Mouse (Mus musculus) adrenal gland, postnatal 14 days (tissue): ENCODE results near the gene Ftsj1. TPM values are rescaled to one million over a fixed set of nuclear protein-coding genes. Genes with fewer than 3 reads are reported as not detected.

ENCODE experiments used
- DNase-seq: peaks from one replicate; pipeline ENCODE4 v3.0.0; 2021; ENCODE audit warnings: mixed read lengths
- total RNA-seq: library from RNA; stranded (reverse); gene quantifications from 2 replicates; pipeline ENCODE4 v1.2.3, GENCODE M21; 2021

The Ftsj1 gene
- total RNA-seq, 1 experiment from 2014 or later, result 24.7 TPM

DNA sequence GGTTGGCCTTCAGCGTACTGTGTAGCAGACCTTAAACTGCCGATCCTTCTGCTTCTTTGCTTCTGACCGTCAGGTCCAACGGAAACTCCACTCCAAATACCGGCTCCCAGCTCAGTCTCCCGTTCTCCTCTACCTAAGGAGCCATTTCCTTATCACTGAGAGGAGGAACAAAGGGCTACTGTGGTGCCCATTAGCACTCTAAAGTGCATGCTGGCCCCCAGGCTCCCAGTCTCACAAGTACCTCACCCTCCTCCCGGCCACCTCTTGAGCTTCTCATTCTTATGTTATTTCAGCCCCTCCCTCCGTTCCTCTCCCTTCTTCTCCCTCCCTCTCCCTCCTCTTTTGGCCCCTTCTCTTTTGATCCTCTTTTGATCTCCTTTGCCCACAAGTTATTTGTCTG lies 32.6 kb downstream of the Ftsj1 start:
- no peak for DNase-seq

DNA sequence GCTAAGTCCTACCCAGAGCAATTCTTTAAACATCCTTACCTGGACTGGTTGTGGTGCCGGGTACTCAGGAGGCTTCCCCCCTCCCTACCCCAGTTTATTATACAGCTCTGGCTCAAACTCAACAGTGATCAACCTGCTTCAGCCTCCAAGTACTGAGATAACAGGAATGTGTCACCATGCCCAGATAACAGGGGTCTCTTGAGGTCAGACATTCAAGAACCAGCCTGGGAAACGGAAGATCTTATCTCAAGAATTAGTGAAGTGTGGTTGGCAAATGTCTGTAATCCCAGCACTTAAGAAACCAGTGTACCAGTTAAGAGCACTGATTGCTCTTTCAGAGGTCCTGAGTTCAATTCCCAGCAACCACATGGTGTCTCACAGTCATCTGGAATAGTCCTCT lies 34.1 kb downstream of the Ftsj1 start:
- DNase-seq, result no peak

DNA sequence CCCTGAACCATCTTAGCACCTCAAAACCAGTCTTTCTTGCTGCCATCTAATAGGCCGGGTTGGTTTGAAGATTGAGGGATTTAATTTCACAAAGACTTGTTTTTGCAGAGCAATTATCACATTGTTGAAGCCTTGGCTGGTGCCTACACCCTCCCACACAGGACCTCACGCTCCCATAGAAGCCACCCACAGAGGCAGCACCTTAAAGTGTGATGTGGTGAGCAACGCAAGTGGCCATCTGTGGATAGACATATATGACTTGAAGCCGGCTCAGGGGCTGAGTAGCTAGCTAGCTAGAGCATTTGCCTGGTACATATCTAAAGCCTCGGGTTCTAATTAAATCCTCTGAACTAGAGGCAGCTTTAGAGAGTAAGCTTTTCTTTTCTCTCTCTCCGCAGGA lies 34.8 kb downstream of the Ftsj1 start:
- no peak for DNase-seq

DNA sequence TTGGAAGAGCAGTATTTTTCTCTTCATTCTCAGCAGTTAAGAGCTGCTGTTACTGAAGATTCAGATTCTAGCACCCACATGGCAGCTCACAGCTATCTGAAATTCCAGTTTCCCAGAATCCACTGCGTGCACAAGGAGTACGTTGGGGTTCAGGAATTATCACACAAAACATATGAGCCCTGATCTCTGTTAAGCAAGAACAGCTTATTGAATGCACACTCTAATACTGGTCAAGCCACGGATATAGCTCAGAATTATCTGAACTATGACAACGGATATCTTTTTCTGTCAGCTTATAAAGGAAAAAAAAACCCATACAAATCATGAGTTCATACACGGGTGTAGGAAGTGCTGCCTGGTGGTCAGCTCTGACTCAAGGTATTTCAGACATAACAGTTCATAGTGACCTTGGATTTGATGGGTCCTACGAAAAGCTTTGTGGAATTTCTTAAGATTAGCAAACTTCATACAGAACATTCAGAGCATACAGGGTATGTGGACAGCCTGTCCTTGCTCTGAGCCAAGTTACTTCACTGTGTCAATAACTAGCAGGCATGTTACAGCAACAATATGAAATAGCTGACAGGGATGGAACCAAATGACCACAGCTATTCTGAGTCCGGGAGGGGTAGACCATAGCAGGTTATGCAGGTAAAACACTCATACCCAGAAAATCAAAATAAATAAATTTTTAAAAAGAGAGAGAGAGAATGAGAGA lies 40.6 kb downstream of the Ftsj1 start:
- no peak for DNase-seq

DNA sequence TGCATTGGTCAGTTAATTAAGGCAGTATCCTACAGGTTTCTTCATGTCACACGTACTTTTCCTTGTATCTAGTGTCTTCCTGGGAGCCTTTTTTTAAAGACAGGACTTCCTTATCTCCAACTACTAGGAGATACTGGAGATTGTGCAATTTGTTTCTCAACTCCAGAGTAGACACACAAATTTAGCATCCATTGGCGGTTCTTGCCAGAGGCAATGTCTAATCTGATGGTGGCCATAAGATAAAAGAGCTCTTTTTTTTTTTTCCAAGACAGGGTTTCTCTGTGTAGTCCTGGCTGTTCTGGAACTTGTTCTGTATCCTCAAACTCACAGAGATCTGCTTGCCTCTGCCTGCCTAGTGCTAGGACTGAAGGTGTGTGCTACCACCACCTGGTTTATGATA lies 42.5 kb downstream of the Ftsj1 start:
- no peak for DNase-seq

DNA sequence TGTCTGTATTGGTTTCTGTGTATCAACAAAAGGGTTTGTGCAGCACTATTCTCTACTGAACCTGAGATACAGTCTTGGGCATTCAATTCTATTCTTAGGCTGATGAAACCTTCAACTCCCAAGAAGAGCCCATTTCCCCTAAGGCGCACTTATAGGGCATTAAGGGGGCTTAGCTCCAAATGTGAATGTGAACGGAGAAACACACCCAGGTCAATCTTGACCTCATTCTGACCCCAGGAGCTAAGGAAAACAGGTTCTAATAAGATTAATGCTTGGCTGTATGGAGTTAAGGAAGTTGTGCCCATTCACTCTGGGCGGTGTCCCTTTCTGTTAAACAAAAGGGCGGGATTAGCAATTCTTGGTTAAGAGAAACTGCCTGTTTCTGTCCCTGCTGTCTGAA lies 45.0 kb downstream of the Ftsj1 start:
- DNase-seq, result no peak

DNA sequence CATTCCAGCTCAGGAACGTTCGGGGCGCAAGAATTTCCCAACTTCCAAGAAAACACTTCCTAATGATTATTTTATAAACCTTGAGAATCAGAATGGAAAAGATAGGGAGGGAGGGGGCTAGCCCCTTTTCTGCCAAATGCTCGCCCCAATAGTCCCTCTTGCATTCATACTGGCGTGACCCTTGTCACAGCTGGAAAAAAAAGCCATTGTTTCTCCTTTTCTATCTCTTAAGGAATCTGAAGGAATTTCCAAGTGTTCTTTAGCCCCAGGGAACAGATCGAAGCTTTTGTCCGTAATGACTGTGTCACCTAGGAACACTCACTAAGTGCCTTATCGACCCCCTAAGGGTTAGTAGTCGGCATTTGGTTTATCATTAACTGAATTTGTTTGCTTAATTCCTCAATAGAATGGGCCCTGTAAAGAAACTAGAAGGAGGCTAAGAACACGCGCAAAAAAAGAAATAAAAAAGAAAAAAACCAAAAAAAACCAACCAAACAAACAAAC lies 45.5 kb downstream of the Ftsj1 start:
- DNase-seq, result no peak

DNA sequence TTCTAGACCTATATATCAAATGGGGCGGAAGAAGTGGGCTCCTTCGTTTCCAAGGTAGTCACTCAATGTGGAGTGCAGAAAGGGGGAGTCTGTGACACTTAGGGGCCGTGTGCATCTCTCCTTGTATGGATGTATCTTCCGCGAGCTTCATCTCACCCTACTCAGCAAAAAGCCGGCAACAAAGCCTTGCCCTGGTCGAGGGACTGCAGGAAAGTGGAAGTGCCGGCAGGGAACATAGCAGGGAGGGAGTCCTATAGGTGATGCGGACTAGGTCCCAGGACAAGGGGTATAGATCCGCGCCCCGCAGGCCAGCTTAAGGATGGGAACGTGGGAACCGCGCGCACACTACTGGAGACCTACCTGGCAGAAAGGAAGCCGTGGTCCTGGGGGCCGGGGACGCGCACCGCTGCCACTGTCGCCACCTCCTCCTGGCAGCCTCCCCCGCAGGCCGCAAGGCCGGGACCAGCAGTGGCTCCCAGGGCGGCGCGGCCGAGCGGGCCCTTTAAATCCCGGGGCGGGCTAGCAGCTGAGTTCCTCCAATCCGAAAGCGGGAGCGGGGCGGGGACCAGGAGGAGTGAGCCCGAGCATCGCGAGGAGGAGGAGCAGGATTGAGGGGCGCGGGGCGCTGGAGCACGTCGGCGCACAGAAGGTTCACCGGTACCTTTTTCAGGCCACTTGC lies 46.1 kb downstream of the Ftsj1 start, which contains the start of gene Porcn:
Porcn (minus strand) TSS at position 511 of the 679 bp plus-strand sequence.
- DNase-seq, result peak; percentile 91

DNA sequence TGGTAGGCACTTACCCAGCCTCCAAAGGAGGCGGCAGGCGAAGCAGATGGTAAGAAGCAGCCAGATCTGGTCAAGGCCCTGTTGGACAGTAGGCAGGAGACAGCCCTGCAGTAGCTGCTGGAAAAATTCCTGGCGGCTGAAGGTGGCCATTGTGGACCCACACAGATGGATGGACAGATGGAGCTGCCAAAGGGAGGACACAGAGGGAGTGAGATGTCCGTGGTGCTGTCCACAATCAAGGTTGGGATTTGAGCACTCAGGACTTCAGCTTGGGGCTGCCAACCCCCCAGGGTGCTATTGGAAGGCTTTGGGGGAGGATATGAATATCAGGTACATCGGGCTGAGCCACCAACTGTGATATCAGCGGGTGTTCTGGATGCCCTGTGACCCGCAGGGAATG lies 46.7 kb downstream of the Ftsj1 start:
- no peak for DNase-seq

DNA sequence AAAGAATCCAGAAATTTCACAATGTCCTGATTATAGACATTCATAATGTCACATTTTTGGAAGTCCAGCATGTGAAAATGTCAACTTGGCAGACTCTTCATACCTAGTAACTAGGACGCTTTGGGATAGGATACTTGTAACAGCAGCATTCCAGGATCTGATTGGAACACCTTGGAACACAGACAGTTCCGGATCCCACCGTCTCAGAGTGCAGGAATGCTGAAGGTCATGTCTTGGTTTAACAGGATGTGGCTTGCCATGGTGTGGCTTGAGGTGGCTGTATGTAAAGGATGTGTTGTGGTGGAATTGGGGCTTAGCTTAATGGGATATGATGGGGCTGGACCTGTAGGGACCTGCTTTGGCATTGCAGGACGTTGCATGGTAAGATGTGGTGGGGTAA lies 47.1 kb downstream of the Ftsj1 start:
- no peak for DNase-seq

DNA sequence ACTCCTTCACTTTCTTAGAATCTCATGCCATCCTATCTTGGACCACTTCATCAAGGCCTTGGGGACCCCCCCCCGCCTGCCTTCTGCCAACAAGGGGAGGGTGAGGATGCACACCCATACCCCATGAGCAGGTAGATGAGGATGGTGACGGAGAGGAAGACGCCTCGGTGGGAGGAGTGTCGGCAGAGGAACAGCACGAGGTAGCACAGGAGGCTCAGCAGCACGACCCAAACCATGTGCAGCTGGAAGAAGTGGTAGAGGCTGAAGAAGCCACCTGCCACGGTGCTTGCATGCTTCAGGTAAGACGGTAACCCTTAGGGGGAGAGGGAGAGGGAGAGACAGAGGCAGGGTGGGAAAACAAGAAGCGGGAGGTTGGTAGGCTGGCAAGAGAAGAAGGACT lies 48.1 kb downstream of the Ftsj1 start:
- DNase-seq, result no peak

DNA sequence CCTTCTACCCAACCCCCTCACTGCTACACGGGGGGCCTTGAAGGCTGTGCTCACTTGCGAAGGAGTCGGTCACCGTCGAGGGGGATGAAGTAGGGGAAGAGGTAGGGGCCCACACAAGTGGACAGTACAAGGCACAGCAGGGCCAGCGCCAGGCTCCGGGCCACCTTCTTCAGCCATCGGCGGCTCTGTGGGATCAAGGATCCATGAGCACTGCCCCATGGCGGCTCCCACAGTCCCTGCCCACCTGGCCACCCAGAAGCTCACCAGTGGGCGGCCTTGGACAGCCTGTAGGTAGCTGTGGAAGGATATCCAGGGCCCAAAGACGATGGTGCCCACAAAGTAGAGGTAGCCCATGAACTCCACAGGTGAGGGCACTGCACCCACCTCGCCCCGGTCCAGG lies 49.1 kb downstream of the Ftsj1 start:
- DNase-seq, result no peak

DNA sequence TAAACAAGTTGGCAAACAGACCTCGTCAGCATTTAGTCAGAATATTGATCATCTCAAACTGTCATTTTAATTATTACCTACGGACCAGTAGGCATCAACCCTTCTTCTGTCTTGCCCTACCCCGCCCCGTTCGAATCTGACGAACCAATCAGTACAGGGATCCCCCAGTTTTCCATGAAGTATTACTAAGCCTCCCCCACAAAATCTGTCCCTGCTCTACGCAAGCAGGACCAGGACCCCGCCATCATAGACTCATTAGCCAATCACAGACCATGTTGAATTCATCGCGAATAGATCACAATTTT lies 58.8 kb downstream of the Ftsj1 start, which contains the start of gene Ebp:
Ebp (minus strand) TSS at position 94 of the 305 bp plus-strand sequence.
- DNase-seq, result peak; percentile 36

DNA sequence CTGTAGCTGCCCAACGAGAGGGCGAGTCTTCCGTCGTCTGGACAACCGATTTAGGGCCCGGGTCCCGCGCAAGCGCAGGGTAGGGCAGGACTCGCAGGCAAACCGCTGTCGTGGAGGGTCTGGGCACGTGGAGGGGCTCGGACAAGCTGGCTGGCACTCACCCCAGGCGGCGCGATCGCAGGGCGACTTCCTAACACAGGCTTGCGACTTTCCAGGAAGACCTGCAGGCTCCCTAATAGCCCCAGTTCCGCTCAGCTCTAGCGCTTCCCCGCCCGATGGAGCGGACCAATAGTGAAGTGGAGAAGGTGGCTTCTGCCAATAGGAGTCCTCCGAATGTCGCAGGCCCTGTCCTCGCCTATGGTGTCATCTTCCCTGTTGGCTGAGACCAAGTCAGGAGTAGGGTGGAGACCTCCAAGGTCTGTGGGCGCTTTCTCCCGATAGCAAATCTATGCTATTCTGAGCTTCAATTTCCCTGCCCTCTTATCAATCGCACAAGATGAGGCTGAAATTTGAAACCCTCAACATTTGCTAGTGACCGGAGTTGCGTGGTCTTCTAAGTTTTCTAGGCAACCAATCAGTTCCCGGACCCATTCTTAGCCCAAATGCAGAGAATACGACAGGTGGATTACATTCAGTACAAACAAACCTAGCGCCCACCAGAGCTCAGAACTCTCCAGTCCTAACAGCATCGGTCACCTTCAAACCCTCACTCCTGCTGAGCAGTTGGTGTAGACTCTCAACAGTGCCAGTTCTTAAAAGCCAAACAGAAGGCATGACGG lies 59.4 kb downstream of the Ftsj1 start:
- DNase-seq, result peak; percentile 90

DNA sequence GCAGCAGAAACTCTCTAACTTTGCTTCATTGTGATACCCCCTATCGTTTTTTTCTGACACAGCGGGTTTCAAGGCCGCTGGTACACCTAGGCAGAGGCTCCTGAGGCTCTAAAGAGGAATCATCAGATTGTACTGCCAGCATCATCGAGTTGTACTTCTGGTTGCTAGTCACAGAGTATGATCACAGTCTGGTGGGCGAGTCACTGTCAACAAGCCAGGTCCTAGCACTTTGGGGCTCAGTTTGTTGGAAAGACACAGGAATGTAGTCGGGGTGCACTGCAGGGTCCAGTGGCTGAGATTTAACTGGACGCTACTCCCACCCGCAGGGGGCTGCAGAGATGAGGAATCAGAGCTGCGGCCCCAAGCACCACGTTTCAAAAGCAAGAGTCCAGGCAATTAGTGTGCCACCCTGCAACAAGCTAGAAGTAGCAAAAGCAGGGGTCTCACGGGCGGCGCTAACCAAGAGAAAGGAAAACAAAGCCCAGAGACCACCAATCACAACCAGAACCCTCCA lies 60.0 kb downstream of the Ftsj1 start:
- DNase-seq, result no peak

Other genes starting within 250 kb of the Ftsj1 start
- gene Glod5, start 233.9 kb downstream of the Ftsj1 start, total RNA-seq, result not detected in 2 replicates
- 16.7 and 17.5 TPM in 2 replicates for gene Suv39h1, start 177.6 kb downstream of the Ftsj1 start, total RNA-seq
- gene Was, start 161.9 kb downstream of the Ftsj1 start, total RNA-seq, result 1.9 and 6.8 TPM in 2 replicates
- gene Wdr13, start 119.5 kb downstream of the Ftsj1 start, total RNA-seq, result 51.0 and 54.3 TPM in 2 replicates
- 192 and 276 TPM in 2 replicates for gene Rbm3, start 106.5 kb downstream of the Ftsj1 start, total RNA-seq
- gene Tbc1d25, start 76.2 kb downstream of the Ftsj1 start, total RNA-seq, result 8.0 and 11.0 TPM in 2 replicates
- 46.2 and 62.0 TPM in 2 replicates for gene Ebp, start 58.9 kb downstream of the Ftsj1 start, total RNA-seq
- 6.4 and 7.3 TPM in 2 replicates for gene Porcn, start 45.9 kb downstream of the Ftsj1 start, total RNA-seq
- 2.5 TPM in 1 of 2 replicates, not detected in the other for gene Slc38a5, start 18.7 kb upstream of the Ftsj1 start, total RNA-seq
- gene Ssxb10, start 75.0 kb upstream of the Ftsj1 start, total RNA-seq, result not detected in 2 replicates
- gene Ssxb9, start 114.6 kb upstream of the Ftsj1 start, total RNA-seq, result not detected in 2 replicates
- gene Ssxb1, start 160.9 kb upstream of the Ftsj1 start, total RNA-seq, result not detected in 2 replicates
- not detected in 2 replicates for gene Ssxb2, start 209.3 kb upstream of the Ftsj1 start, total RNA-seq